Mouse (Mus musculus): ENCODE measurements at regions not wholly inside any gene's neighbourhood (a gene's known extent, or its start where the extent isn't known, plus 50 kb on each side); places are given as distances from the start of the nearest gene placed in this dataset.
A peak's percentile ranks its signal among the peaks of the same experiment; 100 is the strongest.

- H3K9ac ChIP-seq (ENCODE audit: insufficient read depth, low read depth, low read length, poor library complexity, severe bottlenecking), result no peak overlapping the region
- in situ Hi-C loops (cut with MboI; ENCODE audit: low sequenced_read_pairs in 2 of 2, unreplicated experiment in 2 of 2), result no loop called here
- no peaks in the 10 kb centered on the region for H3K9me3 ChIP-seq (ENCODE audit: control insufficient read depth, insufficient read depth, low read depth, low read length)
- H3K4me3 ChIP-seq (ENCODE audit: insufficient read depth in 1 of 2, low read depth in 1 of 2, low read length in 2 of 2, poor library complexity in 1 of 2, severe bottlenecking in 1 of 2), result no peak overlapping the region
- H3K27ac ChIP-seq (ENCODE audit: insufficient read depth, low read depth, low read length, poor library complexity, severe bottlenecking), result no peak overlapping the region
- DNase-seq (ENCODE audit: low read depth, low spot score), result peak; percentile 48
- no peaks in the 10 kb centered on the region for H3K4me1 ChIP-seq (ENCODE audit: control insufficient read depth in 2 of 2, insufficient read depth in 2 of 2, low read length in 2 of 2, poor library complexity in 1 of 2)
- TF ChIP-seq ZNF384 (IDR thresholded peaks at IDR 0.05; ENCODE audit: low read depth, low read length) (no peak), ZC3H11A (IDR thresholded peaks at IDR 0.05; ENCODE audit: borderline replicate concordance, low read depth, low read length) (peak; percentile 60)
- H3K36me3 ChIP-seq (ENCODE audit: control insufficient read depth, insufficient read depth, low read length, poor library complexity, severe bottlenecking), result no peaks in the 10 kb centered on the region
These were observed 52.2 kb upstream of the Nudt7 start for GRCm38 (mm10) chr8:114081049-114081756.

GRCm38 (mm10) chr8:114081757-114082059 is 51.6 kb upstream of the Nudt7 start:
- Histone ChIP-seq H3K27ac (ENCODE audit: insufficient read depth, low read depth, low read length, poor library complexity, severe bottlenecking) (no peak overlapping the region), H3K4me3 (ENCODE audit: insufficient read depth in 1 of 2, low read depth in 1 of 2, low read length in 2 of 2, poor library complexity in 1 of 2, severe bottlenecking in 1 of 2) (no peak overlapping the region), H3K4me1 (ENCODE audit: control insufficient read depth in 2 of 2, insufficient read depth in 2 of 2, low read length in 2 of 2, poor library complexity in 1 of 2) (no peaks in the 10 kb centered on the region), H3K9ac (ENCODE audit: insufficient read depth, low read depth, low read length, poor library complexity, severe bottlenecking) (no peak overlapping the region), H3K9me3 (ENCODE audit: control insufficient read depth, insufficient read depth, low read depth, low read length) (no peaks in the 10 kb centered on the region), H3K36me3 (ENCODE audit: control insufficient read depth, insufficient read depth, low read length, poor library complexity, severe bottlenecking) (no peaks in the 10 kb centered on the region)
- DNase-seq (ENCODE audit: low read depth, low spot score), result no peak
- no peak for TF ChIP-seq ZC3H11A (IDR thresholded peaks at IDR 0.05; ENCODE audit: borderline replicate concordance, low read depth, low read length)
- TF ChIP-seq CHD2 (IDR thresholded peaks at IDR 0.05; ENCODE audit: low read depth, low read length), result no peak
- TF ChIP-seq MAFK (IDR thresholded peaks at IDR 0.05; ENCODE audit: insufficient read depth, low read depth, low read length), result no peak
- no peak for TF ChIP-seq HCFC1 (IDR thresholded peaks at IDR 0.05; ENCODE audit: borderline replicate concordance, insufficient read depth, low read length)
- in situ Hi-C loops (cut with MboI; ENCODE audit: low sequenced_read_pairs in 2 of 2, unreplicated experiment in 2 of 2), result no loop called here

Measured in ES-E14 (cell line).